Mouse (Mus musculus): ENCODE results near the gene Cabin1.

Cabin1 gene

GRCm38 (mm10) chr10:75697693-75698092, 66.4 kb downstream of the Cabin1 start:
- DNase-seq, result no peak

GRCm38 (mm10) chr10:75696597-75697355, 67.4 kb downstream of the Cabin1 start:
- DNase-seq, result no peak

- DNase-seq, result no peak
Measured at GRCm38 (mm10) chr10:75695521-75695920, 68.6 kb downstream of the Cabin1 start.

GRCm38 (mm10) chr10:75695078-75695477, 69.1 kb downstream of the Cabin1 start:
- DNase-seq, result no peak

- DNase-seq, result no peak
Measured at GRCm38 (mm10) chr10:75694567-75694966, 69.6 kb downstream of the Cabin1 start.

GRCm38 (mm10) chr10:75693451-75694233, 70.5 kb downstream of the Cabin1 start:
- DNase-seq, result peak; percentile 12

- no peak for DNase-seq
Measured at GRCm38 (mm10) chr10:75688598-75688997, 75.5 kb downstream of the Cabin1 start.

GRCm38 (mm10) chr10:75686724-75687123, 77.4 kb downstream of the Cabin1 start:
- DNase-seq, result no peak

- peak; percentile 95 for DNase-seq
Measured at GRCm38 (mm10) chr10:75684035-75685004, 79.8 kb downstream of the Cabin1 start.

GRCm38 (mm10) chr10:75680574-75681001, 83.6 kb downstream of the Cabin1 start:
- DNase-seq, result no peak

- DNase-seq, result no peak
Measured at GRCm38 (mm10) chr10:75679204-75679603, 84.9 kb downstream of the Cabin1 start.

- DNase-seq, result no peak
Measured at GRCm38 (mm10) chr10:75677989-75678388, 86.2 kb downstream of the Cabin1 start.

GRCm38 (mm10) chr10:75677571-75677970, 86.6 kb downstream of the Cabin1 start:
- no peak for DNase-seq

GRCm38 (mm10) chr10:75676819-75677565, 87.1 kb downstream of the Cabin1 start:
- DNase-seq, result no peak

- DNase-seq, result no peak
Measured at GRCm38 (mm10) chr10:75676286-75676685, 87.9 kb downstream of the Cabin1 start.

GRCm38 (mm10) chr10:75675594-75675993, 88.5 kb downstream of the Cabin1 start:
- no peak for DNase-seq

GRCm38 (mm10) chr10:75669936-75670335, 94.2 kb downstream of the Cabin1 start:
- no peak for DNase-seq

GRCm38 (mm10) chr10:75667911-75668270, 96.2 kb downstream of the Cabin1 start:
- DNase-seq, result peak; percentile 70

- DNase-seq, result peak; percentile 81
Measured at GRCm38 (mm10) chr10:75667115-75667910, 96.8 kb downstream of the Cabin1 start.

- DNase-seq, result peak; percentile 16
Measured at GRCm38 (mm10) chr10:75666451-75667030, 97.6 kb downstream of the Cabin1 start.

Data from retina, postnatal 1 day (tissue).